Mouse (Mus musculus) intestine, embryonic 14.5 days (tissue): ENCODE data around the gene Acp2. TPM values are rescaled to one million over a fixed set of nuclear protein-coding genes. Genes with fewer than 3 reads are reported as not detected.
"Not testable (repeated sequence)": the region's sequence is repeated elsewhere in the genome, so short reads cannot be mapped to it uniquely, and the experiment has no call there.

Experiments used
- ATAC-seq: fragments of 200-750 bp; cut with Nextera tagmentation; replicated peaks from 2 replicates; pipeline ENCODE4 v1.8.0; 2017; ENCODE audit warnings: low read depth, moderate number of reproducible peaks, moderate TSS enrichment, moderate library complexity; ENCODE audit not compliant: low FRiP score, low TSS enrichment
- DNase-seq: peaks from one replicate; pipeline ENCODE4 v3.0.0-alpha.2; 2018; ENCODE audit warnings: low spot score
- H3K27ac ChIP-seq: fragments of 300-500 bp; sonication (generic); 2 replicates; pipeline ENCODE4 v1.5.1; 2014; ENCODE audit warnings: low read depth, mild to moderate bottlenecking, control low read depth
- H3K27me3 ChIP-seq: fragments of 300-500 bp; sonication (generic); replicated peaks from 2 replicates; pipeline ENCODE4 v1.6.1; 2014; ENCODE audit warnings: low read length, control low read depth; ENCODE audit not compliant: control insufficient read depth, insufficient read depth
- H3K36me3 ChIP-seq: fragments of 300-500 bp; sonication (generic); 2 replicates; pipeline ENCODE4 v1.6.1; 2014; ENCODE audit warnings: low read length, control low read depth; ENCODE audit not compliant: control insufficient read depth, insufficient read depth
- H3K4me1 ChIP-seq: fragments of 300-500 bp; sonication (generic); replicated peaks from 2 replicates; pipeline ENCODE4 v1.6.1; 2014; ENCODE audit warnings: low read length, control low read depth, mixed read lengths; ENCODE audit not compliant: control insufficient read depth, insufficient read depth
- H3K4me2 ChIP-seq: fragments of 300-500 bp; sonication (generic); 2 replicates; pipeline ENCODE4 v1.6.1; 2014; ENCODE audit warnings: low read length
- H3K4me3 ChIP-seq: fragments of 300-500 bp; sonication (generic); 2 replicates; pipeline ENCODE4 v1.5.1; 2014; ENCODE audit warnings: low read depth, low read length, control low read depth, mixed read lengths
- H3K9ac ChIP-seq: fragments of 300-500 bp; sonication (generic); 2 replicates; pipeline ENCODE4 v1.6.1; 2014; ENCODE audit warnings: mild to moderate bottlenecking, low read length
- H3K9me3 ChIP-seq: fragments of 300-500 bp; sonication (generic); 2 replicates; pipeline ENCODE4 v1.6.1; 2016; ENCODE audit warnings: low read length, control low read depth; ENCODE audit not compliant: control insufficient read depth
- WGBS: fragments of 180-500 bp; shearing (Covaris S2); extraction: QIAGEN DNeasy Blood & Tissue Kit; methylation state at CpG from one replicate; pipeline ENCODE4 v1.1.7; 2014; 5-methylcytosine and 5-hydroxymethylcytosine counted together
- polyA plus RNA-seq: library from polyadenylated mRNA; unstranded; fragments of >200 nt; fragmentation: Nextera tagmentation; extraction: Ambion mirVana; gene quantifications from 2 replicates; pipeline ENCODE4 v1.2.1, GENCODE M21; 2014

Gene Acp2
- polyA plus RNA-seq, 1 experiment from 2014 or later = 26.1 TPM

DNA sequence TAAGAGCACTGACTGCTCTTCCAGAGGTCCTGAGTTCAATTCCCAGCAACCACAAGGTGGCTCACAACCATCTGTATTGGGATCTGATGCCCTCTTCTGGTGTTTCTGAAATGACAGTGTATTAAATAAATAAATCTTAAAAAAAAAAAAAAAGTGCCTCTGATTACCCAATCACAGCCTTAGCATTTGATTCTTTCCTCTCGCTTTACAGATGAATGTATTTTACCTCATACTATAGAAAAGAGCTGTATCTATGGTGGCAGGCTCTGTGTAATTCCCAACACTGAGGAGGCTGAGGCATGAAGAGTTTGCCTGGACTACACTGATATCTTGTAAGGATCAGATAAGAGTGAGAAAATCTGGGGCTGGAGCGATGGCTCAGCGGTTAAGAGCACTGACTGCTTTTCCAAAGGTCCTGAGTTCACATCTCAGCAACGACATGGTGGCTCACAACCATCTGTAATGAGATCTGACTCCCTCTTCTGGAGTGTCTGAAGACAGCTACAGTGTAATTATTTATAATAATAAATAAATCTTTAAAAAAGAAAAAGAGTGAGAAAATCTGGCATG lies 34.9 kb downstream of the Acp2 start:
- Histone ChIP-seq H3K27ac (peak overlapping the region; percentile 90), H3K4me3 (peak overlapping the region; percentile 62), H3K9ac (peak overlapping the region; percentile 55), H3K4me2 (peak overlapping the region; percentile 80)
- 23% methylated on average over 4 of the region's 4 CpGs for WGBS
- H3K4me1 ChIP-seq, H3K27me3 ChIP-seq, H3K36me3 ChIP-seq, H3K9me3 ChIP-seq: not testable (repeated sequence)
- ATAC-seq (peak; percentile 50), DNase-seq (peak; percentile 58)

DNA sequence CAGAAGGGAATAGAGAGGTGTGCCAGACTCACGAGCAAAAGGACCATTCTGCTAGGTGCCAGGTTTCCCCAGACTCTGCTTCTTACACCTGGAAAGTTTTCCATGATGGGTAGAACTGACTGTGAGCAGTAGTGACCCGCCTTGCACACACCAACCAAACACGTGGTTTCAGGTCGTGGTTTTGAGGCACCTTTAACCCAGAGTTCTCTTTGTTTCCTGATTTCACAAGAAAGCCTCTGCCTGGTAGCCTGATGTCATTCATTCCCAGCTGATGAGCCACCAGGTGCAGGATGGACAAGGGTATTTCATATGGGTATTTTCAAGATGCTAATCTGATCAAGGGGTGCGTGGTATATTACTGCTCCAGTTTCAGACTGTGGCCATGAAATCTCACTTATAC lies 39.9 kb downstream of the Acp2 start:
- H3K4me3 ChIP-seq = no peak overlapping the region
- no peak for DNase-seq
- no peaks in the 10 kb centered on the region for H3K27me3 ChIP-seq
- no peaks in the 10 kb centered on the region for H3K36me3 ChIP-seq
- no peaks in the 10 kb centered on the region for H3K9me3 ChIP-seq
- 71% methylated on average over 5 of the region's 5 CpGs for WGBS
- no peak overlapping the region for H3K4me2 ChIP-seq
- H3K9ac ChIP-seq = no peak overlapping the region
- ATAC-seq = no peak
- no peak overlapping the region for H3K27ac ChIP-seq
- H3K4me1 ChIP-seq = no peaks in the 10 kb centered on the region

DNA sequence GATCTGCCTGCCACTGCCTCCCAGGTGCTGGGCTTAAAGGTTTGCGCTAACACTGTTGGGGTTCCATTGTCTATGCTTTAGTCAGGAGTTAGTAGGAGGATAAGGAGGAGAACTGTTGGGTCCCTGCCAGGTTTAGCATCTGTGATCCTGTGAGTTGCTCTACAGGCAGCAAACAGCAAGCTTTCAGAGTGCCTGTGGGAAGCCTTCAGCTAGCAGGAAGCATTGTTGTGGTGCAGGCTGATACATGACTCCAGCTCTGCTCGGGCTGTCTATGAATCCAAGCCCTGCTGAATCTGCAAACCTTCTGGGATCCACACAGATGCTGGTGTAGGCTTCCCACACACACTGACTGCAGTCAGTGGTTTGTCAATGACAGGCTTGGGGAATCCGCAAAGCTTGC lies 40.7 kb downstream of the Acp2 start:
- Histone ChIP-seq H3K9me3 (no peaks in the 10 kb centered on the region), H3K9ac (no peak overlapping the region), H3K27ac (no peak overlapping the region), H3K4me2 (no peak overlapping the region), H3K27me3 (no peaks in the 10 kb centered on the region), H3K36me3 (no peaks in the 10 kb centered on the region), H3K4me1 (no peaks in the 10 kb centered on the region), H3K4me3 (no peak overlapping the region)
- DNase-seq (no peak), ATAC-seq (no peak)
- 61% methylated on average over 3 of the region's 3 CpGs for WGBS

DNA sequence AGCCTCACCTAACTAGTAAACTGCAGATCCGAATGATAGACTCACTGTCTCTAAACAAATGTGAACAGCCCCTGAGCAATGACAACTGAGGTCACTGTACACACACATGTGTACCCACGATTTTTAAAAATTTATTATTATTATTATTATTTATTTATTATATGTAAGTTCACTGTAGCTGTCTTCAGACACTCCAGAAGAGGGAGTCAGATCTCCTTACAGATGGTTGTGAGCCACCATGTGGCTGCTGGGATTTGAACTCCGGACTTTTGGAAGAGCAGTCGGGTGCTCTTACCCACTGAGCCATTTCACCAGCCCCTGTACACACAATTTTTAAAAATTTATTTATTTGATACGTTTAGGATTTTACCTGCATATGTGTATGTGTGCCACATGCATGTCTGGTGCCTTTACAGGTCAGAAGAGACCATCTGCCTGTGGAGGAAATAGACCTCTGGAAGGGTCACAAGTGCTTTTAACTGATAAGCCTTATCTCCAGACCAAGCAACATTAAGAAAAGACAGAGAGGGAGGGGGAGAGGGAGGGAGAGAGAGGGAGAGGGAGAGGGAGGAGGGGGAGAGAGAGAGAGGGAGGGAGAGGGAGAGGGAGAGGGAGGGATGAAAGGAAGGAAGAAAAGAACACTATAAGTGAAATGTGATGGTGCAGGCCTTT lies 42.0 kb downstream of the Acp2 start:
- no peak for ATAC-seq
- H3K4me2 ChIP-seq = no peak overlapping the region
- 69% methylated on average over 5 of the region's 5 CpGs for WGBS
- H3K4me1 ChIP-seq = no peaks in the 10 kb centered on the region
- H3K9ac ChIP-seq = no peak overlapping the region
- no peaks in the 10 kb centered on the region for H3K9me3 ChIP-seq
- H3K36me3 ChIP-seq = no peaks in the 10 kb centered on the region
- H3K4me3 ChIP-seq = no peak overlapping the region
- no peak for DNase-seq
- H3K27me3 ChIP-seq = no peaks in the 10 kb centered on the region
- H3K27ac ChIP-seq = no peak overlapping the region

DNA sequence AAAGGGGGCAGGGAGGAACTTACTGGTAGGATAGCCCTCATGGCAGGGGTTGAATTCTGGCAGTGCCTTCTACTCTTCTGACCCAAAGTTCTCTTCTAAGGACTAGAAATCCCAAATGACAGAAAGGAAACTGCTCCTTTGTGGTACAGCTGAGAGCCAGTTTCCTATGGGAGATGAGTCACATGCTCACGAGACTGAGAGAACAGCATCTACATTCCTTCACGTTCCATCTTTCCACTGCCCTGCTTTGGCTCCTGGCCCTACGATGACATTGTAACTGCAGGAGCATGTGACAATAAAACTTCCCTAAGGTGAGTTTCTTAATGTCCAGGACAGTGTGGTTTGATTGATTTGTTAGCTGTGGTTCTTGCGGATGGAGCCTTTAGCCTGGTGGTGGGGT lies 45.7 kb downstream of the Acp2 start:
- Histone ChIP-seq H3K4me3 (no peak overlapping the region), H3K27ac (no peak overlapping the region), H3K4me1 (no peaks in the 10 kb centered on the region), H3K4me2 (no peak overlapping the region), H3K36me3 (no peaks in the 10 kb centered on the region), H3K9me3 (no peaks in the 10 kb centered on the region), H3K27me3 (no peaks in the 10 kb centered on the region), H3K9ac (no peak overlapping the region)
- DNase-seq = no peak
- 85% methylated on average over 4 of the region's 4 CpGs for WGBS
- ATAC-seq = no peak

DNA sequence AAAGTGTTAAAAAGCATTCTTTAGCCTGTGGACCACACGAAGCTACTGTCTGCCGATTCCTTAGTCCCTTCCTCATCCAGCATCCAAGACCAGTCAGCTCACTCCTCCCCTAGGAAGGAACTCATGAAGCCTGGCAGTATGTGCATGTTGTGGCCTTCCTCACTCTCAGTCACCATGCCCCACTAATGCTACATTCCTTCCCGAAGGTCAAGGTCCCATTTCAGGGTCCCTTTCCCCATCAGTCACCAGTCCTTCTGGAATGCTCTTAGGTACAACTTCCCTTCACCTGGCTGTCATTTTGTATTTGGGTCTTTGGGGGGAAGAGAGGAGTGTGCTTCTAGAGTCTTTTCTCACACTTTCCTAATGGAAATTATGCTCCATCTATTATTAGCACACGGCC lies 49.3 kb downstream of the Acp2 start:
- H3K4me2 ChIP-seq = no peak overlapping the region
- H3K36me3 ChIP-seq = no peaks in the 10 kb centered on the region
- ATAC-seq (no peak), DNase-seq (no peak)
- H3K4me1 ChIP-seq = peaks cover 7% of the 10 kb centered on the region
- WGBS = 66% methylated on average over 4 of the region's 4 CpGs
- no peak overlapping the region for H3K4me3 ChIP-seq
- H3K27me3 ChIP-seq = peaks cover 21% of the 10 kb centered on the region
- no peak overlapping the region for H3K27ac ChIP-seq
- no peak overlapping the region for H3K9ac ChIP-seq
- H3K9me3 ChIP-seq = no peaks in the 10 kb centered on the region

DNA sequence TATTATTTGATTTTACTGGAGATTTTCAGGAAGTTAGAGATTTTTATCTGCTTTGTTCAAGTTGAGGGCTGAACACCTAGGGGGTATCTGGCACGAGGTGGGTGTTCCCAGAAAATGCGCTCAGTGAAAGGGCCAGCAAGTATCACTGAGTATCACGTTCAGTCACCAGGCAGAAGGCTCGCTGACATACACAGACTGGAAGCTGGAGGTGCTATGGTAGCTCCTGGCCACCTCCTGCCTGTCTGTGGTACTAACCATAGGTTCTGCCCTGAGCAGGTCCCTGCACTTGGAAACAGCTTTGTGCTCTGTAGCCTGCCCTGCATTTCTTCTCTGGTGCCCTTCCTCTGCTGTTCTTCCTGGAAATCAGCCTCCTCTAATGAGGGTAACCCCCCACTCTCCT lies 49.8 kb downstream of the Acp2 start:
- H3K27me3 ChIP-seq = peaks cover 21% of the 10 kb centered on the region
- no peak overlapping the region for H3K9ac ChIP-seq
- DNase-seq = no peak
- no peak for ATAC-seq
- WGBS = 58% methylated on average over 4 of the region's 4 CpGs
- H3K9me3 ChIP-seq = no peaks in the 10 kb centered on the region
- no peak overlapping the region for H3K4me2 ChIP-seq
- peaks cover 9% of the 10 kb centered on the region for H3K4me1 ChIP-seq
- H3K27ac ChIP-seq = no peak overlapping the region
- no peaks in the 10 kb centered on the region for H3K36me3 ChIP-seq
- H3K4me3 ChIP-seq = no peak overlapping the region

DNA sequence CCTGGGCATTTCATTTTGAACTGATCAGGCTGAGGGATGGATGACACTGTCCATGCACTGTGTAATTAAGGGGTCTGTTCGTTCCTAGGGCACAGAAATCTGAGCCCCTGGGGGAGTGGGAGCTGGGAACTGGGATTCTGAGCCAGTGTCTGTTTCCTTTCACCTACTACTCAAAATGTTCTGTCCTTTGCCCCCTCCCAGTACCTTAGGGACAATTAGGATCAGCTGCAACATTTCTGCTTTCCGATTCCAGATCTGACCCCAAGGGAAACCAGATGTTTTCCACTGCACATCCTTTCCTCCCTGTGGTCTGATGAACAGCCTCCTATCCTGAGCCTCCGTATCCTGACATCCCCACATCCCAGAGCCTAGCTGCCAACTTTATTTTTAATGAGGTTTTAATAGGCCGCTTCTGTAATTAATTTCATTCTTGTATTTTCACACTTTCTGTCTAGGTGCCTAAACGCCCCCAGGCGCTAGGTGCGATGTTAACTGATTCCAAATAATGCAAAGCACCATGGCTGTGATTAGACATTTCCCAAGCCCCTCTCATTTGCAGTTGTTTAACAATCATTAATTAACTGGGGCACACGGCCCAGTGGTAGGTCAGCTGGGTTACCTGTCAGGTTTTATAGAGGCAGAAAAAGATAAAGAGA lies 52.2 kb downstream of the Acp2 start:
- no peak overlapping the region for H3K27ac ChIP-seq

More for the DNA sequence above, 52.2 kb downstream of the Acp2 start:
- Histone ChIP-seq H3K4me1 (peaks cover 17% of the 10 kb centered on the region), H3K36me3 (no peaks in the 10 kb centered on the region), H3K4me2 (no peak overlapping the region), H3K27me3 (peaks cover 21% of the 10 kb centered on the region), H3K4me3 (no peak overlapping the region), H3K9ac (no peak overlapping the region), H3K9me3 (no peaks in the 10 kb centered on the region)
- DNase-seq (peak; percentile 49), ATAC-seq (no peak)
- 31% methylated on average over 8 of the region's 8 CpGs for WGBS
